Mouse (Mus musculus): ENCODE data around the gene Galnt17. TPM values are rescaled to one million over a fixed set of nuclear protein-coding genes. Genes with fewer than 3 reads are reported as not detected.
A peak's percentile ranks its signal among the peaks of the same experiment; 100 is the strongest.

Galnt17 gene
- polyA plus RNA-seq, 1 experiment: 15.3 TPM

DNA sequence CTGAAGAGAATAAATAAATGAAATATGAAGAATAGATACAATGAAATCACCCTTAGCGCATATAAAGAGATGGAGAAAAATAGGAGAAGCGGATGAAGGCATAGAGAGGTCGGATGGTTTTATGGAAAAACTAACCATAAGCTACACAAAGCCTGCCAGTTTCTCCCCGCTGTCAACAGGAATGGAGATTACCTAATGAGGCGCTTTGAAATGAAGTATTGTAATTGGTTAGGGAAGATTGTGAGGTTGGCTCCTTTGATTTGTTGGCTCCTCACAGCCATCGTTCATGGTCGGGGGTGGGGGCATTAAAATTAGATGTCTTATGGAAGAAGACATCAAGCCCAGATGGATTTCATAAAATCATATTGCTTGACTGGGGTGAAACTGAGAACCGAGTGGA is 329.0 kb downstream of the Galnt17 start:
- DNase-seq (ENCODE audit: low read depth): peak; percentile 14

DNA sequence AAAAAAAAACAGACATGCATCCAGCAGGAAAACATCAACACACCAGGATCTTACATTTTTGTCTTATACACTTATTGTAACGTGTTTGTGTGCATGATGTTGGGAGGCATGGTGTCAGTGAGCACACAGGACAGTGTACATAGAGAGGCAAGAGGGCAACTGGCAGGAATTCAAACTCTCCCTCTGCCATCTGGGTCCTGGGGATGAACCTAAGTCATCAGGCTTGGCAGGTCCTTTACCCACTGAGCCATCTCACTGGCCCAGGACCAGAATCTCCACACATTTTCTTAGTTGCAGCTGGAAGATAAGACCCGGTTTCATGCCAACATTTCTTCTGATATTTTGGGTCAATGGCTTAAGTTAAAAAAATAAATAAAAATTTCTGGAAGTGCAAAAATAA is 329.4 kb downstream of the Galnt17 start:
- DNase-seq (ENCODE audit: low read depth): no peak
- TF ChIP-seq CTCF (IDR thresholded peaks at IDR 0.05; ENCODE audit: borderline replicate concordance, extremely low read depth, insufficient read depth, insufficient read length) (no peak), POLR2A (IDR thresholded peaks at IDR 0.05; ENCODE audit: borderline replicate concordance, extremely low read depth, insufficient read depth, insufficient read length, poor library complexity, severe bottlenecking) (no peak)

More for the DNA sequence above, 329.0 kb downstream of the Galnt17 start:
- TF ChIP-seq POLR2A (IDR thresholded peaks at IDR 0.05; ENCODE audit: borderline replicate concordance, extremely low read depth, insufficient read depth, insufficient read length, poor library complexity, severe bottlenecking) (no peak), CTCF (IDR thresholded peaks at IDR 0.05; ENCODE audit: borderline replicate concordance, extremely low read depth, insufficient read depth, insufficient read length) (no peak)

DNA sequence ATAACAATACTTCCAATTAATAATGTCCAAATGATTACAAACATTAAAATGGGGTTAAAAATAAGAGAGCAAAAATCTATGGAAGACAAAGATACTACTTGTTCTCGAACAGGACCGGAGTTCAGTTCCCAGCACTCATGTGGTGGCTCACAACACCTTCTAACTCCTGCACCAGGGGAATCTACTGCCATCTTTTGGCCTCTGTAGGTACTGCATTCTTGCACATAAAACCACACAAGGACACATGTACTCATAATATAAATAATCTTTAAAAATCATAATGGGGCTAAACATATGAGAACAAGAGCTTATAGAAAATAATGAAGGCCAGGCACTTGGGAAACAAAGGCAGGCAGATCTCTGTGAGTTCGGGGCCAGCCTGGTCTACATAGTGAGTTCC is 330.3 kb downstream of the Galnt17 start:
- TF ChIP-seq POLR2A (IDR thresholded peaks at IDR 0.05; ENCODE audit: borderline replicate concordance, extremely low read depth, insufficient read depth, insufficient read length, poor library complexity, severe bottlenecking) (no peak), CTCF (IDR thresholded peaks at IDR 0.05; ENCODE audit: borderline replicate concordance, extremely low read depth, insufficient read depth, insufficient read length) (peak; percentile 7; the same call in 1 of the 2 replicates)
- no peak for DNase-seq (ENCODE audit: low read depth)

DNA sequence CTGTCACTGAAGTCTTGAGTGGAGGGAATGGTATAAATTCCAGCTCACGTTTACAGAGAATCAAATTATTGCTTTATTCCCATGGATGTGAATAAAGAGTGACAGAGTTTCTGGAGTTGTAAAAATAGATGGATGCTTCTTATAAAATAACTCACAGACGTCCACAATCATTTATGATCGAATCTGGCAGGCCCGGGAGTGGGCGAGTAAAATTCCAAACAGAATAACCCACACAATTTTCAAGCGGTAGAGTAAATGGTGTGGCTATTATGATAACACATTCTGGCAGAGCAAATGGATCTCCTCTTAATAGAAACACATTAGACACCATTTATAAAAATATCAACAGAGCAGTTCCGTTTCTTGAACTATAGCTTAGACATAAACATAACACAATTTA is 355.9 kb downstream of the Galnt17 start:
- TF ChIP-seq POLR2A (IDR thresholded peaks at IDR 0.05; ENCODE audit: borderline replicate concordance, extremely low read depth, insufficient read depth, insufficient read length, poor library complexity, severe bottlenecking) (no peak), CTCF (IDR thresholded peaks at IDR 0.05; ENCODE audit: borderline replicate concordance, extremely low read depth, insufficient read depth, insufficient read length) (no peak)
- no peak for DNase-seq (ENCODE audit: low read depth)

DNA sequence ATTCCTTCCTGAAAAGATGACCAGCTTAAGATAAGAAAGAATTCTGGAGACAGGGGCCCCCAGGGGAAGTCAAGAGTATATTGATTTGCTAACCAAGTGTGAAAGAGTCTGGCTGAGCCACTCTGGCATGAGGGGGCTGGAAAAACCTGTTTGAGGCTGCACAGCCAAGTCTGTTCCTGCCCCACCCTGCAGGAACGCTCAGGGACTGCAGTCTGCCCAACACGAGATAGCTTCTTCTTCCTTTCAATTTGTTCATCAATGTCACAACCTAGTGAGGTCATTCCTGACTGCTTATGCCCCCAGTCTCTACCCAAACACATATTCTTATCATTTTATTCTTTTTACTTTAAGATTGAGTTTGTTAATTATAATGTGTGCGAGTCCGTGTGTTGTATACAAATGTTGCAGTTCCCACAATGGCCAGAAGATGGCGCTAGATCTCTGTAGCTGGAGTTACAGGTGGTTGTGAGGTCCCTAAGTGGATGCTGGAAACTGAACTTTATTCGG is 357.4 kb downstream of the Galnt17 start:
- TF ChIP-seq POLR2A (IDR thresholded peaks at IDR 0.05; ENCODE audit: borderline replicate concordance, extremely low read depth, insufficient read depth, insufficient read length, poor library complexity, severe bottlenecking) (no peak), CTCF (IDR thresholded peaks at IDR 0.05; ENCODE audit: borderline replicate concordance, extremely low read depth, insufficient read depth, insufficient read length) (peak; percentile 55; the same call in 1 of the 2 replicates)
- peak; percentile 25 for DNase-seq (ENCODE audit: low read depth)

DNA sequence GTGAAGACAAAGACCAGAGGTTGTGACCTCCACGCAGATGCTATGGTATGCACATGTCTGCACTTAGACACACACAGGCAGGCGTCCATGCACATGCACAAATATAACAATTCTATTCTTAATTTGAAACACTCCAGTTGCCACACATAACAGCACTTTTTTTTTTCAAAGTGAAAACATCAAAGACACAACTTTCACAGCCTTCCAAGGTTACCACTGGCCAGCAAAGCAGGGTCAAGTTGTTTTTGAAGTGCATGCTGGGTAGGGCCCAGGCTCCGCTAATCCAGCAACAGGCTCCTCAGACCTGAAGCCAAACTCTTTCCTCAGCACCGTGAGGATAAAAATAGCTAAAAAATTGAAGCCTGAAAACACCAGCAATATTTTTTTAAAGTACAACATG is 357.9 kb downstream of the Galnt17 start:
- TF ChIP-seq POLR2A (IDR thresholded peaks at IDR 0.05; ENCODE audit: borderline replicate concordance, extremely low read depth, insufficient read depth, insufficient read length, poor library complexity, severe bottlenecking): no peak
- no peak for TF ChIP-seq CTCF (IDR thresholded peaks at IDR 0.05; ENCODE audit: borderline replicate concordance, extremely low read depth, insufficient read depth, insufficient read length)
- DNase-seq (ENCODE audit: low read depth): peak; percentile 60

DNA sequence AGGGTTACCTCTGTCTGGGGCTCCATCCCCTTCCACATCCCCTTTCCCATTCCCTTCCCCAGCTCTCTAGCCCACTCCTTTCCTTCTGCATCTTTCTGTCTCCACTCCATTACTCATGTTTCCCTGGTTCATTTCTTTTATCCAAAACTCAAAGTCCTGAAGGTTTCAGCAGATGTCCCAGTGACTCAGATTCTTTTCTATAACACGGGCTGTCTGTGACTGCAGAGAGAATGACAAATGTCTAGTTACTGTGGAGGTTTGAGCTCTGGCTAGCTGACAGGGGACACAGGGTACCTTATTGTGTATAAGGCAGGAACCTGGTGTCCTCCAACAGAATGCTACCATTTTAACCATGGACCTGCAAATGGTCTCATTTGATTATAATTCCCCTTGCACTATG is 358.6 kb downstream of the Galnt17 start:
- no peak for DNase-seq (ENCODE audit: low read depth)
- no peak for TF ChIP-seq POLR2A (IDR thresholded peaks at IDR 0.05; ENCODE audit: borderline replicate concordance, extremely low read depth, insufficient read depth, insufficient read length, poor library complexity, severe bottlenecking)
- TF ChIP-seq CTCF (IDR thresholded peaks at IDR 0.05; ENCODE audit: borderline replicate concordance, extremely low read depth, insufficient read depth, insufficient read length): no peak

DNA sequence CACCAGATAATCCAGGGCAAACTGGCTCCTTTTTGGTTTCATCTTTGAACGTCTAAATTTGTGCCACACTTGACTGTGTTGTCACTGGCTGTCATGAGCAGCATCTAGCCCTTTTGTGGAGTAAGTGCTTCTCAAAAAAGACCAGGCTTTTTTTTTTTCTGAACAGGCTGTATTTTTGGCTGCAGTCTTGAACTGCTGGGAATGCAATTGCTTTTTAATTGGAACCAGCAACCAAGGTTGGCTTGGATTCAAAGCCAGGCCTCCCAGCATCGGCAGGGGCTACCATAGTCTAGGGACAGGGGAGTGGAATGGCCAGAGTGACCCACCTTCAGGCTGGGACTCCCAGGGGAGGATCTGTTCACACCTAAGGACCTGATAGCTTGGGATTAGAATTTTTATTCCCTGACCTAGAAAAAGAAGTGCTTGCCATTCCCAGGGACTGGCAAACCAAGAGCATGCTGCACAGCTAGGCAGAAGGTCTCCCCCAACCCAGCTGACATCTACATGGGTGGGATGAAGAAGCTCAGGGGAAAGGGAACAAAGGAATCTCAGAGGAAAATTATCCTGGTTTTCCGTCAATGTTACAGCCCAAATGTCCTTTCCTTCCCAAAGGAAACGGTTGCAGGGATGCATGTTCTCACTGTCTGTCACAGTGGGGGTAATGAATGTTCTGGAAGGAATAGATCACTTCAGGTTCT is 369.2 kb downstream of the Galnt17 start:
- TF ChIP-seq CTCF (IDR thresholded peaks at IDR 0.05; ENCODE audit: borderline replicate concordance, extremely low read depth, insufficient read depth, insufficient read length): no peak
- no peak for TF ChIP-seq POLR2A (IDR thresholded peaks at IDR 0.05; ENCODE audit: borderline replicate concordance, extremely low read depth, insufficient read depth, insufficient read length, poor library complexity, severe bottlenecking)
- DNase-seq (ENCODE audit: low read depth): peak; percentile 92

DNA sequence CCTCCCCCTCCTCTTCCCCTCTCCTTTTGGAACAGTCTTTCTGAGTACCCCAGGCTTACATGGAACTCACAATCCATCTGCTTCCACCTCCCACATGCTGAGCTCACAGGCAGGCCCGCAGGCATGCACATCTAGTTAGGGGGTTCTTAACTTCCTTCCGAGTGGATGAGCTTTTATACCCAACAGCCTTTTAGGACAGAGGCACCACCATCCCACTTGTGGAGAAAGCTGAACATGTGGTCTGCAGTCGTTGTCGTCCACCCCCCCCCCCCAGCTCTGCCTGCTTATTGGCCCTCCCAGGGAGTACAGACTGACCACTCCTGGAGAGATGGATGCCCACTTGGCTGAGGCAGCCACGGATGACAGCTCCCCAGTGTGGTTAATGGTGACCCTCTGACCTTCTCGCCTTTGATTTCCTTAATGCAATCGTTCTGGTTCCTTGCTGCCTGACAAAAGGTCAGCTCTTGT is 370.0 kb downstream of the Galnt17 start:
- peak; percentile 83 for DNase-seq (ENCODE audit: low read depth)
- TF ChIP-seq CTCF (IDR thresholded peaks at IDR 0.05; ENCODE audit: borderline replicate concordance, extremely low read depth, insufficient read depth, insufficient read length) (no peak), POLR2A (IDR thresholded peaks at IDR 0.05; ENCODE audit: borderline replicate concordance, extremely low read depth, insufficient read depth, insufficient read length, poor library complexity, severe bottlenecking) (no peak)

DNA sequence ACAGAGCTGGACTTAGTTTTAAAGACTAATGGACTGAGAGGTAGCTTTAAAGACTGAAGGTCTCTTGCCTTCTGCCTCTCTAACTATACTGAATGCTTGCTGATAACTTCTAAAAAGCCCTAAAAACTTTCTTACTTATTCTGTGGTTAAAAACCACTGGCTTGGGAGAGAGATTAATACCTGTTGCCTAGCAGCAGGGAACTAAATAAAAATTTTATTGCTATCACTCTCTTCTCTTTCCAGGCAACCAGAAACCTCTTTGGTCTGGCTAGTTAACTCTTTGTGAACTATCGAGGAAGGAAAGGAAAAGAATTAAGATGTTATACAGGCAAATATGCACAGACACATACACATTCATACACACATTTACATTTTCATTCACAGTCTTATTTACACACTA is 377.3 kb downstream of the Galnt17 start:
- TF ChIP-seq POLR2A (IDR thresholded peaks at IDR 0.05; ENCODE audit: borderline replicate concordance, extremely low read depth, insufficient read depth, insufficient read length, poor library complexity, severe bottlenecking) (no peak), CTCF (IDR thresholded peaks at IDR 0.05; ENCODE audit: borderline replicate concordance, extremely low read depth, insufficient read depth, insufficient read length) (no peak)

DNA sequence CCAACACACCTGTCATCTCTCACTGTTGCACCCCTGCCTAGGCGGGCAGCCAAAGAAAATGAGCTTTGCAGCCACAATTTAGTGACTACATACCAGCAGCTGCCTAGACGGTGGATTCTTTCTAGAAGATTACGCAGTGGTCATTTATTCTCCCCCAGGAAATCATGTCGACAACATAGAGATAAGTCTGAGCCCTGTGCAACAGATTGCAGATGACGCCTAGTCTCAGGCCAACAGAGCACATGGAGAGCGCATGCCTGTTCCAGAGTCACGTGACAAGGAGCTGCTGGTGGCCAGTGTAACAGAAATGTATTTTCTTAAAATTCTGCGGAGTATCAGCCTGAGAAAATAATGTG is 380.5 kb downstream of the Galnt17 start:
- DNase-seq (ENCODE audit: low read depth): no peak
- TF ChIP-seq CTCF (IDR thresholded peaks at IDR 0.05; ENCODE audit: borderline replicate concordance, extremely low read depth, insufficient read depth, insufficient read length) (no peak), POLR2A (IDR thresholded peaks at IDR 0.05; ENCODE audit: borderline replicate concordance, extremely low read depth, insufficient read depth, insufficient read length, poor library complexity, severe bottlenecking) (no peak)

More for the DNA sequence above, 377.3 kb downstream of the Galnt17 start:
- no peak for DNase-seq (ENCODE audit: low read depth)

Data from brain, embryonic 14.5 days (tissue).